Mouse (Mus musculus): ENCODE measurements around the gene Krtcap2. TPM values are rescaled to one million over a fixed set of nuclear protein-coding genes. Genes with fewer than 3 reads are reported as not detected.
A peak's percentile ranks its signal among the peaks of the same experiment; 100 is the strongest.

The Krtcap2 gene
- polyA plus RNA-seq, 1 experiment from 2014 or later = 155 TPM

DNA sequence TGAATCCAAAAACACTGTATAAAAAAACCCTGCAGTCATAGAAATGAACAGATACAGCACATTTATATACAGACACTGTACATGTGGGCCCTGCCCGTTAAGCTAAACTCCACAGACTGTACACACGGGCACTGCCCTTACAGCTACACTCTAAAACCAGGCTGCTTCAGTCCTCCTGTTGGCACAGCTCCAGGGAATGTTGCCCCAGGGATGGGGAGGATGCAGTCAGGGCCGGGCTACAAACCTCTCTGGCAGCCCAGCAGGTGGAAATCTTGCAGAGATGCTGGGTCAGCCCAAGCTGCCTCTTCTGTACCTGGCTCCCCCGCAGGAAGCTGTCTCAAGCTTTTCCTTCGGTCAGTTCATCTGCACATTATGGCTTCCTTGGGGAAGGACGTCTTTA lies 26.0 kb downstream of the Krtcap2 start:
- Histone ChIP-seq H3K4me1 (replicated peaks) (peaks cover 41% of the 10 kb centered on the region), H3K9ac (no peak overlapping the region), H3K36me3 (peaks cover 3% of the 10 kb centered on the region; the same call in 1 of the 2 replicates), H3K4me2 (no peak overlapping the region), H3K27ac (no peak overlapping the region), H3K27me3 (peaks cover 14% of the 10 kb centered on the region), H3K4me3 (replicated peaks) (no peak overlapping the region), H3K9me3 (replicated peaks) (no peaks in the 10 kb centered on the region)
- ATAC-seq (ENCODE audit: low read depth) (no peak), DNase-seq (no peak)
- WGBS (ENCODE audit: insufficient replicate concordance) = 67% methylated on average over 6 of the region's 6 CpGs

DNA sequence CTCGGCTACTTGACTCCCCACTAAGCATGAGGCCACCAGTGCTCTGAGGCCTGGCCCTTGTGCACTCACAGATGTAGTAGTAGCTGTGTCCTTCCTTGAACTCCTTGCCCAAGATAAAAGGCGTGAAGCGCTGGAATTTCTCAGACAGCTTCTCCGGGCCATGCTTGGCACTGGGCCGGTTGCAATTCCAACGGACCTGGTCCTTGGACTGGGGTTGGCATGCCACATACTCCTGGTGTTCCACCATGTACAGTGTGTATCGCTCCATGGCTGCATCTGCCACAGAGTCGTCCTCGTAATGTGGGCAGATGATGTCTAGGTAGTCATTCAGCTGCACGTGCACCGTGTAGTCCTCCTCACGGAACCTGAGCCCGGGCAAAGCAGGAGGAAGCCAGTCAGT lies 30.3 kb downstream of the Krtcap2 start:
- H3K4me3 ChIP-seq (replicated peaks) = no peak overlapping the region
- H3K27me3 ChIP-seq = peaks cover 57% of the 10 kb centered on the region

DNA sequence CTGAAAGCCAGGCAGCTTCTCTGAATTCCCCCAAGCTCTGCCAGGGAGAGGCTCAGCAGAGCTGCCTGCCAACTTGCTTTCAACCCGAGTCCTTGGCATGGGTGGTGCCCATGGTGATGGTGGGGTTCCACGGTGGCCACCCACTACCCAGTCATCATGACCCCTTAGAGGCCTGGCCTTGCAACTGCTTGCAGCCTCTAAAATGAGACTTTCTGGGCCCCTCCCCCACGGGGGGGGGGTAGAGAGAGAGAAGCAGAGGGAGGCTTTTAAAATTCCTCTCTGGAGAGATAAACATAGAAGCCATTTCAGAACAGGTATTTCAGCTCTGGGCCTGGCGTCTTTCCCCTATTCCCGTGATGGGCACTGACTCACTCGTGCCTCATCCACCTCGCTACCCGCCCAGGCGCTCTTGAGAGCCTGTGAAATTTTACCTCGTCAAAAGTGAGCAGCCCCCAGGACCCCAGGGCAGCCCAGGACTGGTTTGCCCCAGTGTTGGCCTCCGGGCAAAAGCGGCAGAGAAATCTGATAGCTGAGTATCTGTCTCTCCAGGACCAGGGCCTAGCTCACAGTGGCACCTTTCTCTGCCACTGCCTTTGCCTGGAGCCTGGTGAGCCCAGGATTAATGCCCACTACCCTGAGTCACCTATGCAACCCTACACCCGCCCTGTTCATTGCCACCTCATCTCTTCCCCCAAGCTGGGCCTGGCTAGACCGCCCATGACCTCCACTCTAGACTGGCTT lies 31.7 kb downstream of the Krtcap2 start:
- 46% methylated on average over 14 of the region's 14 CpGs for WGBS (ENCODE audit: insufficient replicate concordance)
- H3K27me3 ChIP-seq = peaks cover 67% of the 10 kb centered on the region
- peaks cover 17% of the 10 kb centered on the region for H3K4me1 ChIP-seq (replicated peaks)
- no peaks in the 10 kb centered on the region for H3K9me3 ChIP-seq (replicated peaks)
- peak overlapping the region; percentile 61 for H3K4me2 ChIP-seq
- H3K4me3 ChIP-seq (replicated peaks) = 0 out of 2 replicates have a peak overlapping the region, but pooled peaks have one; percentile 42
- ATAC-seq (ENCODE audit: low read depth) (no peak), DNase-seq (no peak)
- peaks cover 3% of the 10 kb centered on the region; the same call in 1 of the 2 replicates for H3K36me3 ChIP-seq
- no peak overlapping the region for H3K27ac ChIP-seq
- 0 out of 2 replicates have a peak overlapping the region, but pooled peaks have one; percentile 6 for H3K9ac ChIP-seq

More for the DNA sequence above, 30.3 kb downstream of the Krtcap2 start:
- Histone ChIP-seq H3K27ac (no peak overlapping the region), H3K4me2 (no peak overlapping the region), H3K9ac (no peak overlapping the region), H3K4me1 (replicated peaks) (peaks cover 19% of the 10 kb centered on the region), H3K36me3 (peaks cover 3% of the 10 kb centered on the region; the same call in 1 of the 2 replicates), H3K9me3 (replicated peaks) (no peaks in the 10 kb centered on the region)
- ATAC-seq (ENCODE audit: low read depth) (no peak), DNase-seq (no peak)
- 76% methylated on average over 13 of the region's 13 CpGs for WGBS (ENCODE audit: insufficient replicate concordance)

DNA sequence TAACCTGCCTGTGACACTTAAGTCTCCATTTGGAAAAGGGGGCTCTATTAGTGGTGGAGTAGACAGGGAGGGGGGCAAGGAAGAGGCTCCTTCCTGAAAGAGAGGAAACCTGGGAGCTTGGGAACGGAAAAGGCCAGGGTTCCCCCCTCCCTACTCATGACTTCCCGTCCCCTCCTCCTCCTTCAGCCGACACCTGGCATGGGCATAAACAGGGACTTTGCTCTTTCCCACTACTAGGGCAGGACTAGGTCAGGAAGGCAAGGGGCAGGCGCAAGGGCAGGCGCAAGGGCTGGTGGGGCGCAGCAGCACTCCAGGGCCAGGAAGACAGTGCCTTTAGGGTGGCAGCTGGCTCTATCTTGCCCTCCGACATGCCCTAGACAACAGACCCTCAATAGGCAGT lies 32.3 kb downstream of the Krtcap2 start:
- DNase-seq = no peak
- 0 out of 2 replicates have a peak, but pooled peaks have one; percentile 41 for ATAC-seq (ENCODE audit: low read depth)
- Histone ChIP-seq H3K4me3 (replicated peaks) (peak overlapping the region; percentile 42), H3K4me1 (replicated peaks) (peaks cover 17% of the 10 kb centered on the region), H3K27ac (no peak overlapping the region), H3K9ac (no peak overlapping the region), H3K4me2 (peak overlapping the region; percentile 61), H3K36me3 (peaks cover 3% of the 10 kb centered on the region; the same call in 1 of the 2 replicates), H3K9me3 (replicated peaks) (no peaks in the 10 kb centered on the region), H3K27me3 (peaks cover 72% of the 10 kb centered on the region)
- 57% methylated on average over 7 of the region's 7 CpGs for WGBS (ENCODE audit: insufficient replicate concordance)

DNA sequence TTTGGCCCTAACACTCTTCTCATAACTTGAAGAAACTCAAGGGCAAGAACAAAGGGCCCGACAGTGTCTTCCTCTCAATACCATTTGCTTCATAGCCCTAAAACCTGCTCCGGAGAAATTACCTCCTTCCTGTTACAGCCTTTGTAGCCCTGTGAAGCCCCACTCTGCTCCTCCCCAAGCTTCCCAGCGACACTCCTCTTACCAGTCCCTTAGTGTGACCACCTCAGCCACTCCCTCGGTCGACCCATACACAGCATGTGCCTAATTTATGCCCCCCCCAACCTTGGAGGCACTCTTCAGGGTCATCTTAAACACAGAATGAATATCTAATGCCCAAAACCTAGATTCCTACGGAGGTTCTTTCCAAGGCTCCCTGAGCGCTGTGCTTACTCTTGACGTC lies 32.9 kb downstream of the Krtcap2 start:
- H3K36me3 ChIP-seq = peaks cover 3% of the 10 kb centered on the region; the same call in 1 of the 2 replicates
- DNase-seq (no peak), ATAC-seq (ENCODE audit: low read depth) (no peak)
- 12% methylated on average over 8 of the region's 8 CpGs for WGBS (ENCODE audit: insufficient replicate concordance)
- H3K4me3 ChIP-seq (replicated peaks) = peak overlapping the region; percentile 42
- peak overlapping the region; percentile 61 for H3K4me2 ChIP-seq
- H3K27me3 ChIP-seq = peaks cover 72% of the 10 kb centered on the region
- H3K9ac ChIP-seq = peak overlapping the region; percentile 56
- H3K4me1 ChIP-seq (replicated peaks) = peaks cover 17% of the 10 kb centered on the region
- no peak overlapping the region for H3K27ac ChIP-seq
- H3K9me3 ChIP-seq (replicated peaks) = no peaks in the 10 kb centered on the region

DNA sequence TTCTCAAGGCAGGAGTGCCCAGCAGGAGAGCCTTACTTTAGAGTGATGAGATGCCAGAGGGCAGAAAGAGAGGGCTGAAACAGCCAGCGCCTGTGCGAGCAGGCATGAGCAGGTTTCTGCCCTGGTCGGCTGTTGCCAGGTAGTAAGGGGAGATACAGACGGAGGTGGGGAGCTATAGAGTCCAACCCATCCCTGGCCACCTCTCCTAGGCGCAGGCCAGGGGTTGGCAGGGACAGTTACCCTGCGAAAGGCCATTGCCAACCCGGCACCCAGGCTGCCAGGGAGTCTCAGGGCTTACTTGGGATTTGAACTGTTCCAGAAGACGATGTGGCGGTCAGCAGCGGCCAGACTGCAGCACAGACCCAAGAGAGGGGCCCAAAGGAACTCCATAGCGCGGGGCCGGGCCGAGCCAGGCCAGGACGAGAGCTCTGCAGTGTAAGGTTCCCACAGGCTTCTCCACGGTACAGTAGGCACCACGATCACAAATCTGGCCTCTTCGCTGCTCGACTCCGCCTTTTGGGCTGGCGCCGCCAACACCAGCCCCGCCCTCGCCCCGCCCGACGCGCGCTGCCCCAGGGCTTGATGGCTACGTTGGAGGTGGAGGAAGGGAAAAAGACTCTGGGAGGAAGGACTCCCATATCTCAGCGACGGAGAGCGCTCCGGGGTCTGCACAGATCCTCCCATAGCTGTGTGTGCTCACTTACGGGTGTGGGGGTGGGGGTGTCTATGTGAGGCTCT lies 33.6 kb downstream of the Krtcap2 start:
- WGBS (ENCODE audit: insufficient replicate concordance) = 3% methylated on average over 35 of the region's 35 CpGs
- H3K9ac ChIP-seq = peak overlapping the region; percentile 56
- peak overlapping the region; percentile 18; the same call in 1 of the 2 replicates for H3K27ac ChIP-seq
- no peak for DNase-seq
- peak overlapping the region; percentile 61 for H3K4me2 ChIP-seq
- peaks cover 72% of the 10 kb centered on the region for H3K27me3 ChIP-seq
- H3K4me3 ChIP-seq (replicated peaks) = peak overlapping the region; percentile 42
- H3K36me3 ChIP-seq = peaks cover 3% of the 10 kb centered on the region; the same call in 1 of the 2 replicates
- peaks cover 17% of the 10 kb centered on the region for H3K4me1 ChIP-seq (replicated peaks)
- peak; percentile 54 for ATAC-seq (ENCODE audit: low read depth)
- H3K9me3 ChIP-seq (replicated peaks) = no peaks in the 10 kb centered on the region

DNA sequence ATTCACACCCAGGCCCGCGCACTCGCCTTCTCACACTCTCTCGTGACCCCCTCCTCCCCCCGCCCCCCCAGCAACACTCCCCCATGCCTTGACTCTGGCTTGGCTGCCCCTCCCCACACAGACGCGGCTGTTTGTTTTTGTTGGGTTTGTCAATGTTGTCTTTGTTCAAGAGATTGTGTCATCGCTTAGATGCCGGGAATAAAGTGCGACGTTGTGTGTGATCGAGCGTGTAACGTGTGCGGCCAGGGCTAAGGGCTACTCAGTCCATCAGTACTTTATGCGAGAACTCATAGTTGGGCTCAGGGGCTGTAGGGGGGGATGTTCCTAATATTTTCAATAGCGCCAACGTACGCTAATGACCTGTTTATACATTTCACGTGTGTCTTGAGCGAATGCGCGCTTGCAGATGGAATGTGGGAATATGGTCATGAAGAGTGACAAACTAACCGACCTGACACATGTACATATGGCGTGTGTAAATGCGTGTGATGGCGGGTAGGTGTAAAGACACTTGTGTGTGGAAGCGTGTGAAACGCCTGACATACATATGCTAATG lies 34.4 kb downstream of the Krtcap2 start:
- no peak for DNase-seq
- Histone ChIP-seq H3K4me1 (replicated peaks) (peaks cover 17% of the 10 kb centered on the region), H3K9me3 (replicated peaks) (no peaks in the 10 kb centered on the region), H3K4me3 (replicated peaks) (peak overlapping the region; percentile 42), H3K27me3 (peaks cover 72% of the 10 kb centered on the region), H3K9ac (no peak overlapping the region), H3K4me2 (peak overlapping the region; percentile 61), H3K36me3 (peaks cover 2% of the 10 kb centered on the region; the same call in 1 of the 2 replicates), H3K27ac (no peak overlapping the region)
- ATAC-seq (ENCODE audit: low read depth) = no peak
- 1% methylated on average over 29 of the region's 29 CpGs for WGBS (ENCODE audit: insufficient replicate concordance)

DNA sequence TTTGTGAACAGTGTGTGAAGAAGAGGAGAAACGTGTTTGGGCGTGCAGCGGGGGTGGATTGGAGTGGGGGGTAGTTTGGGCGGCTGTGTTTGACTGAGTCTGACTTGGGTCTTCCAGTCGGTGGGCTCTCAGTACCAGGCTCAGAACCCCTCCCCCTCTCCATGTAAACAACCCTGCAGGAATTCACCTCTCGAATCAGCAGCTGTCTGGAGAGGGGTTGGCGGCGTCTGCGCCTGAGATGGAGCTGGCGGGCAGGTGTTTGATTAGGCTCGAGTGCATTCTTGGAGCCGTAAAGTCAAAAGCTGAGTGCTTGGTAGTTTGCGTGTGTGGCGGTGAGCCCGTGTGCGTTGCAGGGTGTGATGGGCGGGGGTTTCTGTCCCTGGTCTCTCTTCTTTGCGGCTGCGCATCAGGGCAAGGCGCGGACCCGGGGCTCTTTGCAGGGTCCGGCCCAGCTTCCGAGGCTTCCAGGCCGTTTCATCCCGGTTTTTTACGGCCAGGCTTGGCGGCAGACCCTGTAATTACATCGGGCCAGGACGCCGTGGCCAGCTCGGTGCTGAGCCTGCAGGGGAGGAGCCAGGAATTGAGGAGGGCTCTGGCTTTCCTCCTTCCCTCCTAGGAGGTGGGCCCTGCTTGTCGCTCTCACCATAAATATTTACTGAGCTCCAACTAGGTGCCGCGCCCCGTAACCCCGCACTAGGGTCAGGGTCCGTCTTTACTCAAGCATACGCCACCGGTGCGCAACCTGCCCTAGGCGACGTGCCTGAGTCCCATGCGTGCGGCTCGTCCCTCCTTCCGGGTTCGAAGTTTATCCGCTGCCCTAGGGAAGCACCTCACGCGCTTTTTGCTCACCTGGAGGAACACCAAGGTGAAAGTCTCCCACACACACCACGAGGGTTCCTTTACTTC lies 35.1 kb downstream of the Krtcap2 start, which contains the start of gene Efna1:
Gene Efna1, minus strand, starts transcription at position 537 of the 906 bp plus-strand sequence.
- ATAC-seq (ENCODE audit: low read depth) = peak; percentile 19
- H3K27me3 ChIP-seq = peaks cover 71% of the 10 kb centered on the region
- H3K36me3 ChIP-seq = no peaks in the 10 kb centered on the region
- H3K27ac ChIP-seq = no peak within 1 kb of the TSS
- no peak within 1 kb of the TSS for H3K9ac ChIP-seq
- under 1% methylated on average over 52 of the region's 52 CpGs for WGBS (ENCODE audit: insufficient replicate concordance)
- no peaks in the 10 kb centered on the region for H3K9me3 ChIP-seq (replicated peaks)
- H3K4me3 ChIP-seq (replicated peaks) = peak within 1 kb of the TSS; percentile 42
- no peak for DNase-seq
- peak within 1 kb of the TSS; percentile 61 for H3K4me2 ChIP-seq
- peaks cover 17% of the 10 kb centered on the region for H3K4me1 ChIP-seq (replicated peaks)

DNA sequence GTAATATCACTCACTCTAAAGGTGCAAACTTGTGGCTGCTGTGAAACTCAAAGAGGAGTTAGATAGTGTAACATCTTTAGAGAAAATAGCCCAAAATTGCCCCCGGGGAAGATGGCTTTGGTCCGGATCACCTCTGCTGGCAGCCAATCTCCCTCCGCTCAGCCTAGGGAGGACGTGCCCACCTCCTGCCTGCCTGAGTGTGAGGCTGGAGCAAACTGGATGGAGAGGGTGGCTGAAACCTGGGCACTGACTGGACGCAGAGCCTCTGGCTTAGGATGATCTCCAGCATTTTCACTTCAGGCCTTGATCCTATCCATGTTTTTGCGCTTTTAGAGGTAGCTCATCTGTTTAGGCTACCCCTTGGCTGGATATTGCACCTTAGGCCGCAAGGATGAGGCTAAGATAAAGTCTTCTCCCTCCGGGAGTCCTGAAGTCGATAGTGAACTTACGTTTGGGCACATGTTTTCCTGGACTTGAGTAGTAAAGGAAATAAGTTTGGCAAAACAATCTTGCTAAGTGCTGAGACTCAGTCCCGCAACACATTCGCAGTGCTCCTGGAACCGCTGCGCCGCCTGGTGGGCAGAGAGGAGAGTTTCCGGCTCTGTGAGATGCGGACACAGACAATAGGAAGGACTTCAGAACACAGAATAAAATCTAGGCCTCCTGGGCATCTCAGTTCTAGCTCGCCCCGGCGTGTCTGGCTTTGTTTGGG lies 36.0 kb downstream of the Krtcap2 start:
- peaks cover 62% of the 10 kb centered on the region for H3K27me3 ChIP-seq
- H3K4me1 ChIP-seq (replicated peaks) = peaks cover 17% of the 10 kb centered on the region
- H3K9me3 ChIP-seq (replicated peaks) = no peaks in the 10 kb centered on the region
- peak overlapping the region; percentile 61 for H3K4me2 ChIP-seq
- no peak overlapping the region for H3K27ac ChIP-seq
- DNase-seq = peak; percentile 53
- peak overlapping the region; percentile 42 for H3K4me3 ChIP-seq (replicated peaks)
- no peak for ATAC-seq (ENCODE audit: low read depth)
- WGBS (ENCODE audit: insufficient replicate concordance) = 13% methylated on average over 20 of the region's 20 CpGs
- H3K36me3 ChIP-seq = no peaks in the 10 kb centered on the region
- no peak overlapping the region for H3K9ac ChIP-seq

DNA sequence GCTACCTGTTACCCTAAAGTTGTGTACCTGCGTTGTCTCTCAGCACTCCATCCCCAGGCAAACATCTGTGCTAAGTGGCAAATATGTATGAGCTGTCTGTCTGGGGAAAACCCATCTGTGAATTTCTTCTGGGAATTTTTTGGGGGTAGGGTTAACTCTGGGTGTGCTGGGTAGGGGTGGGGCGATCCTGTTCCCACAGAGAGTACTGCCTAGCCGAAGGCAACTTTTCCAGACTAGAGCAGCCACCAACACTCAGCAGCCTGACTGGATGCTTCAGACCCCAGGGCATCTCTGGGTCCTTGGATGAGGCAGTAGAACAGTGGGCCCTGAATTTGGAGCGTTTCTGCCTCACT lies 36.5 kb downstream of the Krtcap2 start:
- H3K4me1 ChIP-seq (replicated peaks) = peaks cover 14% of the 10 kb centered on the region
- DNase-seq (no peak), ATAC-seq (ENCODE audit: low read depth) (no peak)
- no peak overlapping the region for H3K4me2 ChIP-seq
- no peak overlapping the region for H3K4me3 ChIP-seq (replicated peaks)
- H3K9me3 ChIP-seq (replicated peaks) = no peaks in the 10 kb centered on the region
- no peak overlapping the region for H3K27ac ChIP-seq
- H3K36me3 ChIP-seq = no peaks in the 10 kb centered on the region
- 11% methylated on average over 4 of the region's 4 CpGs for WGBS (ENCODE audit: insufficient replicate concordance)
- H3K27me3 ChIP-seq = peaks cover 57% of the 10 kb centered on the region
- no peak overlapping the region for H3K9ac ChIP-seq
